Comparison of ENCODE assay signal across 11 mouse cellular contexts in the genomic region with DNA sequence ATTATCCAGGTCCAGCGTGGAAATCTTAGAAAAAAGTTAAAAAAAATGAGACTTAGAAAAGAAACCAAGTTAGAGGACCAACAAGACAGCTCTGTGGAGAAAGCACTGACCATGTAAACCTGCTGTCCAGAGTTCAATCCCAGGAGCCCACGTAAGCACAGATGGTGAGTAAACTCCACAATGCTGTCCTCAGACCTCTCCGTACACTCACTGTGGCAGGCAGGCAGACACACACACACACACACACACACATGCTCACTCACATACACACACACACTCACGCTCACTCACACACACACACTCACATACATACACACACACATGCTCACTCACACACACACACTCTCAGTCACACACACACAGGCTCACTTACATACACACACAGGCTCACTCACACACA. TPM values are rescaled to one million over a fixed set of nuclear protein-coding genes. Genes with fewer than 3 reads are reported as not detected.
DNase-seq lines count a peak whose midpoint lies in the region; ATAC-seq and TF ChIP-seq lines count a peak whose summit lies in the region.
"Had no signal": no experiment of that assay in that cellular context is flagged by ENCODE, and none has a peak within 500 bp of the region (broad histone marks: within the 10 kb centered on the region; RNA-seq: fewer than 3 reads in every experiment).

No protein-coding gene starts in this region.

- ATAC-seq in hindbrain, embryonic 11.5 days (ENCODE audit: low FRiP score): peak; percentile 5; the same call in 1 of the 2 replicates
- ATAC-seq in hindbrain, embryonic 16.5 days: no peak
- ATAC-seq in liver, embryonic 12.5 days: peak; percentile 33; the same call in 1 of the 2 replicates

- no peaks in the 10 kb centered on the region for H3K9me3 ChIP-seq in hindbrain, embryonic 11.5 days (ENCODE audit: control insufficient read depth, low read length)
- H3K9me3 ChIP-seq in hindbrain, embryonic 16.5 days (ENCODE audit: control insufficient read depth, low read length): no peaks in the 10 kb centered on the region
- H3K9me3 ChIP-seq in liver, embryonic 12.5 days (replicated peaks): no peaks in the 10 kb centered on the region
- H3K9me3 ChIP-seq: embryonic facial prominence, embryonic 10.5 days; kidney, embryonic 15.5 days; liver, embryonic 13.5 days had no signal

- TF ChIP-seq CTCF in liver, adult 2 months (IDR thresholded peaks at IDR 0.05; ENCODE audit: low read depth, low read length): no peak
- peak; percentile 25; the same call in 1 of the 2 replicates for TF ChIP-seq CTCF in embryonic fibroblast, embryonic 13.5 days (IDR thresholded peaks at IDR 0.05; ENCODE audit: borderline replicate concordance, insufficient read depth, low read length)

- H3K9ac ChIP-seq in hindbrain, embryonic 11.5 days (ENCODE audit: low read depth, low read length): no peak overlapping the region
- H3K9ac ChIP-seq in hindbrain, embryonic 16.5 days (ENCODE audit: low read depth, low read length): no peak overlapping the region
- no peak overlapping the region for H3K9ac ChIP-seq in liver, adult 2 months (ENCODE audit: low read depth, low read length)
- H3K9ac ChIP-seq in liver, embryonic 12.5 days: no peak overlapping the region
- H3K9ac ChIP-seq: kidney, embryonic 15.5 days; liver, embryonic 13.5 days had no signal

- no peak overlapping the region for H3K4me3 ChIP-seq in hindbrain, embryonic 11.5 days (ENCODE audit: low read depth, low read length)
- H3K4me3 ChIP-seq in hindbrain, embryonic 16.5 days (ENCODE audit: low read length): no peak overlapping the region
- H3K4me3 ChIP-seq in liver, adult 2 months (ENCODE audit: insufficient read depth, low read depth, low read length): no peak overlapping the region
- H3K4me3 ChIP-seq in embryonic fibroblast, embryonic 13.5 days (ENCODE audit: insufficient read depth, low read length): no peak overlapping the region
- H3K4me3 ChIP-seq in liver, embryonic 12.5 days: no peak overlapping the region
- H3K4me3 ChIP-seq: embryonic facial prominence, embryonic 10.5 days; kidney, embryonic 15.5 days; liver, embryonic 13.5 days had no signal

- 94% methylated on average over 4 of the region's 4 CpGs for WGBS in hindbrain, embryonic 11.5 days
- WGBS in hindbrain, embryonic 16.5 days: 91% methylated on average over 4 of the region's 4 CpGs
- 39% methylated on average over 4 of the region's 4 CpGs for WGBS in liver, adult 2 months
- WGBS in liver, embryonic 12.5 days (ENCODE audit: insufficient replicate concordance): 82% methylated on average over 4 of the region's 4 CpGs

- DNase-seq in hindbrain, embryonic 11.5 days (ENCODE audit: low spot score): no peak
- DNase-seq in liver, adult 2 months (ENCODE audit: extremely low read depth, low read depth, low spot score): peak; percentile 71
- no peak for DNase-seq in liver
- no peak for DNase-seq in embryo, embryonic 11 days
- no peak for DNase-seq in left cerebral cortex, adult 18-20 months (ENCODE audit: low spot score in 2 of 2)

- H3K4me2 ChIP-seq in hindbrain, embryonic 11.5 days (replicated peaks; ENCODE audit: low read depth, low read length): no peak overlapping the region
- no peak overlapping the region for H3K4me2 ChIP-seq in hindbrain, embryonic 16.5 days (ENCODE audit: low read length)
- no peak overlapping the region for H3K4me2 ChIP-seq in liver, embryonic 12.5 days
- H3K4me2 ChIP-seq: kidney, embryonic 15.5 days; liver, embryonic 13.5 days had no signal

- H3K27me3 ChIP-seq in hindbrain, embryonic 11.5 days (ENCODE audit: control insufficient read depth, insufficient read depth, low read length): no peaks in the 10 kb centered on the region
- no peaks in the 10 kb centered on the region for H3K27me3 ChIP-seq in hindbrain, embryonic 16.5 days (replicated peaks; ENCODE audit: control insufficient read depth, insufficient read depth, low read length)
- H3K27me3 ChIP-seq in liver, adult 2 months (ENCODE audit: control insufficient read depth, insufficient read depth, low read length): no peaks in the 10 kb centered on the region
- H3K27me3 ChIP-seq in liver, embryonic 12.5 days (replicated peaks): no peaks in the 10 kb centered on the region
- H3K27me3 ChIP-seq: kidney, embryonic 15.5 days; liver, embryonic 13.5 days had no signal

- no peaks in the 10 kb centered on the region for H3K4me1 ChIP-seq in hindbrain, embryonic 11.5 days (replicated peaks; ENCODE audit: control insufficient read depth, insufficient read depth, low read length)
- peaks cover 3% of the 10 kb centered on the region; the same call in 1 of the 2 replicates for H3K4me1 ChIP-seq in hindbrain, embryonic 16.5 days (ENCODE audit: control insufficient read depth, insufficient read depth, low read depth, low read length)
- peaks cover 11% of the 10 kb centered on the region for H3K4me1 ChIP-seq in liver, adult 2 months (ENCODE audit: control insufficient read depth, insufficient read depth, low read length)
- H3K4me1 ChIP-seq in embryonic fibroblast, embryonic 13.5 days (ENCODE audit: control insufficient read depth, insufficient read depth, low read length): no peaks in the 10 kb centered on the region
- H3K4me1 ChIP-seq in liver, embryonic 12.5 days: no peaks in the 10 kb centered on the region
- H3K4me1 ChIP-seq: embryonic facial prominence, embryonic 10.5 days; liver, embryonic 13.5 days had no signal

- no peak for TF ChIP-seq POLR2A in liver, adult 2 months (IDR thresholded peaks at IDR 0.05; ENCODE audit: extremely low read depth, insufficient read depth, low read length)
- no peak for TF ChIP-seq POLR2A in embryonic fibroblast, embryonic 13.5 days (IDR thresholded peaks at IDR 0.05; ENCODE audit: low read depth, low read length)

- H3K36me3 ChIP-seq in hindbrain, embryonic 11.5 days (ENCODE audit: control insufficient read depth, insufficient read depth, low read length): no peaks in the 10 kb centered on the region; the same call in 1 of the 2 replicates
- peaks cover 7% of the 10 kb centered on the region for H3K36me3 ChIP-seq in hindbrain, embryonic 16.5 days (ENCODE audit: control insufficient read depth, insufficient read depth, low read length)
- H3K36me3 ChIP-seq in liver, adult 2 months (ENCODE audit: control insufficient read depth, insufficient read depth, low read length): peaks cover 64% of the 10 kb centered on the region
- H3K36me3 ChIP-seq in liver, embryonic 12.5 days: peaks cover 92% of the 10 kb centered on the region

- H3K79me2 ChIP-seq in liver, adult 2 months (ENCODE audit: control insufficient read depth, insufficient read depth, low read length): peaks cover 20% of the 10 kb centered on the region; the same call in 1 of the 2 replicates

- no peak overlapping the region for H3K27ac ChIP-seq in hindbrain, embryonic 11.5 days (ENCODE audit: low read depth, low read length)
- H3K27ac ChIP-seq in hindbrain, embryonic 16.5 days (ENCODE audit: low read depth, low read length): no peak overlapping the region
- peak overlapping the region; percentile 27; the same call in 1 of the 2 replicates for H3K27ac ChIP-seq in liver, adult 2 months (replicated peaks; ENCODE audit: insufficient read depth, low read depth, low read length)
- H3K27ac ChIP-seq in embryonic fibroblast, embryonic 13.5 days (ENCODE audit: insufficient read depth, low read length): no peak overlapping the region
- H3K27ac ChIP-seq in liver, embryonic 12.5 days: no peak overlapping the region
- H3K27ac ChIP-seq: embryonic facial prominence, embryonic 10.5 days; kidney, embryonic 15.5 days; liver, embryonic 13.5 days had no signal

RNA-seq across cellular contexts. Expression of gene Otulin, which starts 17.2 kb away (rescaled TPM):
- 31.8 and 32.0 TPM in 2 replicates for polyA plus RNA-seq in hindbrain, embryonic 11.5 days (2014; fragmentation: Nextera tagmentation; extraction: Ambion mirVana)
- 12.3 and 24.2 TPM in 2 replicates for polyA plus RNA-seq in hindbrain, embryonic 16.5 days (2015; fragmentation: Nextera tagmentation; extraction: Ambion mirVana)
- 29.7 and 33.4 TPM in 2 replicates for total RNA-seq in liver, adult 2 months (2014; rRNA removed)
- polyA plus RNA-seq in liver, adult 2 months (2012; rRNA removed): 49.3 and 58.0 TPM in 2 replicates
- 23.3 and 25.3 TPM in 2 replicates for polyA plus RNA-seq in embryonic fibroblast, embryonic 13.5 days (2011; ENCODE audit: insufficient read length, low read depth, missing spikeins)
- 33.1 and 35.0 TPM in 2 replicates for polyA plus RNA-seq in liver, embryonic 12.5 days (2016; fragmentation: Nextera tagmentation; extraction: Ambion mirVana)
- 10 to 100 TPM; 19.7 to 21.5 TPM for total RNA-seq in left cerebral cortex, adult 18-20 months (2021)
